Mouse (Mus musculus) E14TG2a.4 (cell line): ENCODE data around the gene Map3k6.

ENCODE experiments used
- CTCF ChIP-seq: conservative IDR thresholded peaks from 2 replicates; pipeline ENCODE4 v1.5.1; 2014; ENCODE audit warnings: low read length
- NANOG ChIP-seq: IDR thresholded peaks from 2 replicates; pipeline ENCODE4 v1.6.1; 2014; ENCODE audit warnings: borderline replicate concordance, low read length, mixed read lengths
- POU5F1 ChIP-seq: IDR thresholded peaks from 2 replicates; pipeline ENCODE4 v1.6.1; 2014; ENCODE audit warnings: low read length, borderline replicate concordance

DNA sequence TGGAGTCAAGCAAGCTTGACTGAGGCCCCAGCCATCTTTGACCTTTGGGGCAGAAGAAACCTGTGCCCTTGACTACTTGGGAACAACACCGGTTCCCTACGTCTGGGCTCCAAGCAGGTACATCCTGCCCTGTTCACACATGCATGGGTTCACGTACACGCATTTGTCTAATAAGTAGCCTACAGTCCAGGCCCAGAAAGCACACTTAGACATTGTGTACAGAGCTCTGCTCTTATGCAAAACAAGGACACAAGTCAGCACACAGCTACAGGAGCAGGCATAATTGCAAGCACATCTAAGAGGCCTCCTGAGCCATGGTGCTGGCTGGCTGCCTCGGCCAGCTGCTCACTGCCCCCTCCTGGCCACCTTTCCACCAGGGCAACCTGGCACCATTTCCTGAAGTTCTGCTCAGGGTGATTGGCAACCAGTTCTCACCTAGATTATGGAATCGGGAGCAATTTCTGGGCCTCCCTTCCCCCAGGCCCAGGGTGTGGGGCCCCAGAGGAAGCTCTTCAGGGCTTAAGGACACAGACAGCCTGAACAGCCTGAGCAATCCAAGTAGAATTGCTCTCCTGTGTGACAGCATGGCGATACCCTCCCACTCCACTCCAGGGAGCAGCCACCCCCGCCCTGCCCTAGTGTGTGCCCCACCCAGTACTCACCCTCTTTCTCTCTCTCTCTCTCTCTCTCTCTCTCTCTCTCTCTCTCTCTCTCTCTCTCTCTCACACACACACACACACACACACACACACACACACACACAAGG lies 39.4 kb upstream of the Map3k6 start:
- TF ChIP-seq CTCF (peak; percentile 13; the same call in 1 of the 2 replicates), POU5F1 (no peak), NANOG (no peak)
